Mouse (Mus musculus) C2C12 (cell line): Measurements from ENCODE around the gene Usb1. TPM values are rescaled to one million over a fixed set of nuclear protein-coding genes. Genes with fewer than 3 reads are reported as not detected.

Experiments
- H3K27me3 ChIP-seq: one replicate; pipeline ENCODE4 v1.6.1; 2011; ENCODE audit not compliant: control insufficient read depth, insufficient read depth, insufficient read length
- H3K36me3 ChIP-seq: one replicate; pipeline ENCODE4 v1.6.1; 2011; ENCODE audit not compliant: control insufficient read depth, insufficient read depth
- H3K4me3 ChIP-seq: one replicate; pipeline ENCODE4 v1.5.1; 2011; ENCODE audit warnings: mild to moderate bottlenecking, control low read depth; ENCODE audit not compliant: poor library complexity, insufficient read depth, severe bottlenecking
- H3K79me2 ChIP-seq: one replicate; pipeline ENCODE4 v1.6.1; 2011; ENCODE audit not compliant: control insufficient read depth, insufficient read depth
- H3K79me3 ChIP-seq: one replicate; pipeline ENCODE4 v1.6.1; 2011; ENCODE audit warnings: low read depth, control low read depth
- H3ac ChIP-seq: one replicate; pipeline ENCODE3; 2011; ENCODE audit warnings: low read depth; ENCODE audit not compliant: control insufficient read depth, insufficient read length
- CEBPB ChIP-seq: IDR thresholded peaks from one replicate; pipeline ENCODE4 v1.6.1; 2011; ENCODE audit warnings: low read depth, mild to moderate bottlenecking, control low read depth, moderate library complexity
- CTCF ChIP-seq: IDR thresholded peaks from one replicate; pipeline ENCODE4 v1.5.1; 2011; ENCODE audit not compliant: control insufficient read depth, insufficient read depth, insufficient read length
- FOSL1 ChIP-seq: IDR thresholded peaks from one replicate; pipeline ENCODE4 v1.8.0; 2011; ENCODE audit warnings: mild to moderate bottlenecking, low read length; ENCODE audit not compliant: poor library complexity, insufficient read depth, severe bottlenecking
- MAX ChIP-seq: IDR thresholded peaks from one replicate; pipeline ENCODE4 v1.6.1; 2011; ENCODE audit warnings: mild to moderate bottlenecking, control low read depth
- MYOD1 ChIP-seq: IDR thresholded peaks from one replicate; pipeline ENCODE4 v1.6.1; 2011; ENCODE audit warnings: low read depth; ENCODE audit not compliant: control insufficient read depth, insufficient read length
- MYOG ChIP-seq: IDR thresholded peaks from one replicate; pipeline ENCODE4 v1.6.1; 2011; ENCODE audit not compliant: control insufficient read depth, insufficient read length; ENCODE audit errors: extremely low read depth
- USF1 ChIP-seq: IDR thresholded peaks from one replicate; pipeline ENCODE4 v1.6.1; 2011; ENCODE audit warnings: low read depth, mild to moderate bottlenecking, control low read depth, moderate library complexity
- polyA plus RNA-seq: library from polyadenylated mRNA; unstranded; fragments of >200 nt; fragmentation: generic; extraction: Trizol; gene quantifications from one replicate; pipeline ENCODE4 v1.2.1, GENCODE M21; 2012; ENCODE audit warnings: missing spikeins

The Usb1 gene
- polyA plus RNA-seq, 1 experiment: 38.1 TPM

DNA sequence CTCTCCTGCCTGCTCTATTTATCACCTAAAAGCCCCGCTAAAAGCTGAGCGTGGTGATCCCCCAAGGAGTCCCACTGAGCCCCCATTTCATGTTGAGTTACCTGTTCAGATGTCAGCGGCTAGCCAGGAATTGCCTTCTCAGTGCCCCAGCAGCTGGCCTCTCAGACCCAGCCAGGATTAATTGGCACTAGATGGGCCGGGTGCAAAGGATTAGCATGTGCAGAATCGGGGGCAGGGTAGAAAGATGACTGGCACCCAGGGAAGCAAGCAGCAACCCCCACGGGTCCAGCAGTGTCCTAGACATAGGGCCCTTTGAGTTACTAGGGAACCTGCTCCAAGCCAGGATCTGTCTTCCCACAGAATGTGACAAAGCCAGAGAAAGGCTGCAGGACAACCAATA, 25.7 kb upstream of the Usb1 start, which contains the start of gene Cngb1:
Gene Cngb1 (minus strand): TSS at position 155 of the 400 bp plus-strand sequence.
- Histone ChIP-seq H3K79me3 (no peaks in the 10 kb centered on the region), H3K4me3 (no peak within 1 kb of the TSS), H3K27me3 (peaks cover 32% of the 10 kb centered on the region), H3K79me2 (no peaks in the 10 kb centered on the region), H3K36me3 (no peaks in the 10 kb centered on the region), H3ac (no peak within 1 kb of the TSS)
- no peak for TF ChIP-seq MYOG
- TF ChIP-seq CEBPB: no peak
- TF ChIP-seq MYOD1: no peak
- no peak for TF ChIP-seq FOSL1
- TF ChIP-seq USF1: no peak
- no peak for TF ChIP-seq CTCF
- TF ChIP-seq MAX: no peak

DNA sequence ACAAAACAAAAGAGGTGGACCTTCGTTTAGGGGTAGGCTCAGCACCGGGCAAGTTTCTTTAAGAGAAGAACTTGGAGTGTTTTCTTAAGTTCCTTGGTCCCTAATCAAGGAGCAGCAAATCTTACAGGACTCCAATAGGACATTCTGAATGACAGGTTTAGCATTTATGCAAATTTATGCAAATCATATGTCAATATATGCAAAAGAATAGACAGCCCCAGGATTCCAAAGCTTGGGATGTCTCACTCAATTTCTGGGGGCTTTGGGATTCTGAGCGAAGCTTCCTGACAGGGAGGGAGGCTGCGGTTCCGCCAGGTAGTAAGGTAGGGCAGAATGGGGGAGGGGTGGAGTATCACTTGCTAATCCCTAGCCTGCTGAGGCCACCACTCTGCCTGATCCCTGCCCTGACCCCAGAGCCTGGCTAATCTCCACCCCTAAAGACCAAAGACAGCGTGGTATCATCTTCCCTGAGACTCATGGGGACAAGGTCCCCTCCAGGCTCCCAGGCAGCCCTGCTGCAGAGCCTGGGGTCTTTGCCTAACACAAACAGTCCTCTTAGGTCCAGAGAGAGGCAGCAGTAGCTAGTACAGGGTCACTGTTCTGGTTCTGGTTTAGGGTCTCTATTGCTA, 21.6 kb upstream of the Usb1 start, which contains the start of gene Tepp:
Gene Tepp (plus strand): TSS at position 225 of the 629 bp plus-strand sequence.
- Histone ChIP-seq H3K79me2 (no peaks in the 10 kb centered on the region), H3K79me3 (no peaks in the 10 kb centered on the region), H3K36me3 (no peaks in the 10 kb centered on the region), H3ac (no peak within 1 kb of the TSS), H3K27me3 (peaks cover 40% of the 10 kb centered on the region), H3K4me3 (no peak within 1 kb of the TSS)
- TF ChIP-seq FOSL1 (no peak), CTCF (no peak), MYOG (no peak), CEBPB (no peak), USF1 (no peak), MYOD1 (no peak), MAX (no peak)

DNA sequence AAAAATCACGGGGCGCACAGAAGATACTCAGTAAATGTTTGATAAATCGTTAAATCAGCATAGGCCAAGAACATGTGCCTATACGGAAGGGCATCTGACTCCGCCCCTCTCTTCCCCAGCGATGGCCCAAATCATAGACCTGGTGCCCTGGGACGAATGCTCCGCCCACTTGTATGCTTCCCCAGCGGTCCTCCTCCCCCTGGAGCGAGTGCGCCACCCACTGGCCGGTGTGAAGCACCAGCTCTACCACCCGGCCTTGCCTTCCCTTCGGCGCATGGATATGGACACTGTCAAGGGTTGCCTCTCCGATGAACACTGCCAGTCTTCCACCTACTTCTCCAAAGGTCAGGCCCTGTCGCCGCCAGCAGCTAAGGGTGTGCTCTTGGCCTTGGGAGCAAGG, 19.2 kb upstream of the Usb1 start:
- no peaks in the 10 kb centered on the region for H3K36me3 ChIP-seq
- no peaks in the 10 kb centered on the region for H3K79me3 ChIP-seq
- TF ChIP-seq CEBPB (no peak), FOSL1 (no peak), USF1 (no peak), MAX (no peak), CTCF (no peak), MYOD1 (no peak), MYOG (no peak)
- peaks cover 22% of the 10 kb centered on the region for H3K27me3 ChIP-seq
- no peak overlapping the region for H3ac ChIP-seq
- H3K79me2 ChIP-seq: no peaks in the 10 kb centered on the region
- H3K4me3 ChIP-seq: no peak overlapping the region

DNA sequence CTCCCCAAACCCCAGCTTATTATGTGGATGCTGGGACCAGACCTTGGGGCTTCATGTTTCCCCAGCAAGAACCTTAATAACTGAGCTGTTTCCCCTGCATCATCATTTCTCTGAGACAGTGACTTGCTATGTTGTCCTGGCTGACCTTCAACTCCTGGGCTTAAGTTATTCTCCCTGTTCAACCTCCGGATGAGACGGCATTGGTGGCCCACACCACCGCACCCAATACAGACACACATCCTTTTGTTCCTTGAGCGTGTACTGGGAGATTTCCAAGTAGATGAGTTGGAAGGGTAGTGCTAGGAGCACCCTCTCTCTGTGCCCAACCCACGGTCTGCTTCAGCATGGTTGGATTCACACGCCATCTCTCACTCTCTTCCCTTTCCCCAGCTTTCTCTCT, 18.2 kb upstream of the Usb1 start:
- Histone ChIP-seq H3K27me3 (peaks cover 19% of the 10 kb centered on the region), H3ac (no peak overlapping the region), H3K4me3 (no peak overlapping the region), H3K79me3 (no peaks in the 10 kb centered on the region), H3K36me3 (no peaks in the 10 kb centered on the region), H3K79me2 (no peaks in the 10 kb centered on the region)
- TF ChIP-seq CEBPB (no peak), MYOD1 (no peak), CTCF (no peak), MYOG (no peak), USF1 (no peak), FOSL1 (no peak), MAX (no peak)

DNA sequence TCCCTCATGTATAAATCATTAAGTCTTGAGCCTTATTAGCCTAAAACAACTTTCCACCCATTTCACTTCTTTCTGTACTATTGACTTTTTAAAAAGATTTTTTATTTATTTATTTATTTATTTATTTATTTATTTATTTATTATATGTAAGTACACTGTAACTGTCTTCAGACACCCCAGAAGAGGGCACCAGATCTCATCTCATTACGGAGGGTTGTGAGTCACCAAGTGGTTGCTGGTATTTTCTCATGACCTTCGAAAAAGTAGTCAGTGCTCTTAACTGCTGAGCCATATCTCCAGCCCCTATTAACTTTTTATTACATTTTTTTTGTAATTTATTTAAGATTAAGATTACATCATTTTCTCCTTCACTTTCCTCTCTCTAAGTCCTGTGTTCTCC, 17.4 kb upstream of the Usb1 start:
- no peaks in the 10 kb centered on the region for H3K36me3 ChIP-seq
- H3K4me3 ChIP-seq: no peak overlapping the region
- no peaks in the 10 kb centered on the region for H3K79me2 ChIP-seq
- H3K79me3 ChIP-seq: no peaks in the 10 kb centered on the region
- H3K27me3 ChIP-seq: peaks cover 15% of the 10 kb centered on the region
- no peak for TF ChIP-seq FOSL1
- no peak for TF ChIP-seq MAX
- no peak for TF ChIP-seq MYOD1
- TF ChIP-seq MYOG: no peak
- no peak for TF ChIP-seq USF1
- TF ChIP-seq CEBPB: no peak
- H3ac ChIP-seq: no peak overlapping the region
